Mouse (Mus musculus): ENCODE measurements around the gene Olfr1385. TPM values are rescaled to one million over a fixed set of nuclear protein-coding genes. Genes with fewer than 3 reads are reported as not detected.

Olfr1385 gene
- not detected for polyA plus RNA-seq (2014; fragmentation: Illumina TruSeq; extraction: RNeasy Lipid Tissue Mini Kit (QIAGEN cat#74804); ENCODE audit: insufficient read depth, low read depth, low replicate concordance)

DNA sequence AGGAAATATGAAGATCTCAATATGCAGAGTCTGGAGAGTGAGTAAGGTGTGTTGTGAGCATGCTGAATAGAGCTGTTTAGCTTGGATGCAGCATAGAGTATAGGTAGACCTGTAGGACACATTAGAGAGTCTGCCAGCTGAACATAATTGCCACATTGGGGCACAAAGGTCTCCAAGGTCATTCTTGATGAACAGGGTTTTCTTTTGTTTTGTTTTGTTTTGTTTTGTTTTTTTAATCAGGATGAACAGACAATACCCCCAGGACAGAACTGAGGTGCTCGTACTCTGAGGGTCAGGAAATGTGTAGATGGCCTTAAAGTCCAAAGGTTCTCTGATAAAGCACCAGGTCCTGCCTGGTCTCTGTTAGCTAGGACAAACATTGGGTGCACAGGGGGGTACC, at the start of gene Olfr1385:
Gene Olfr1385 (plus strand): TSS at position 301 of the 400 bp plus-strand sequence.

DNA sequence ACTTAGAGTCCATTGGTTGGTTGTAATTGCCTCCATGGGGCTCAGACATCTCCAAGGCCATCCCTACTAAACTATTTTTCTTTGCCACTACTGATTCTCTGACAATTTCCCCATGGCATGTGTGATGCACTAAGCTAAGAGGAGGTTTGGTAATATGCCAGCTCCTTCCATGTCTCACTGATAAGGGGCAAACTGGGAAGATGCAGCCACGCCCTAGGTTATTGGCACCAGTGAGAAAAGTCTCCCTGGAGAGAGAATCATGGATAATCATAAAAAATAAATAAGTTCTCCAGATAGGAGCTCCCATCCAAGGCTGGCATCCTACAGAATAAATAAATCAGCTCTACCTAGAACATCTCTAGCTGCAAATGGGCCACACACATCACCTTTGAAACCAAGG, 33.8 kb upstream of the Olfr1385 start, which contains the start of gene Olfr1387:
Gene Olfr1387 (plus strand): TSS at position 301 of the 400 bp plus-strand sequence.

GRCm38 (mm10) chr11:49464746-49465145, 24.1 kb upstream of the Olfr1385 start, which contains the start of gene Olfr1386:
Gene Olfr1386, plus strand, starts transcription at chr11:49465046.

DNA sequence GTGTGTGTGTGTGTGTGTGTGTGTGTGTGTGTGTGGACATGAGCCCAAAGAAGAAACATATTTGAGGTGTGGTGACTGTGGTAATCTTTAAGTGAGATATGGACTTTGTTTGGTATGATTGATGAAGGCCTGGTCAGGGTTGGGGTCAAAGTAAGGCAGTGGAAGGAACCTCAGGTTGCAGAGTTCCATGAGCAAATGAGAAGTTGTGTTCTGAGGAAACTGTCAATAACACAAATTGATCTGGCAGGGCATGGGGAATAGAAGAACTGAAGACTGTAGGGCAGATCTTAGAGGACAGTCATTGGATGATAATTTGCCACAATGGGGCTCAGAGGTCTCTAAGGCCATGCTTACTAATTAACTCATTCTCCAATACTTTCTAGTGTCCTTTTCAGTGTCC, 30.5 kb downstream of the Olfr1385 start, which contains the start of gene Olfr1383:
Gene Olfr1383 (plus strand): TSS at position 301 of the 400 bp plus-strand sequence.

GRCm38 (mm10) chr11:49527947-49528346, 39.1 kb downstream of the Olfr1385 start, which contains the start of gene Olfr1382:
Gene Olfr1382, plus strand, starts transcription at chr11:49528247.

GRCm38 (mm10) chr11:49543149-49543548, 54.3 kb downstream of the Olfr1385 start, which contains the start of gene Olfr1381:
Gene Olfr1381, plus strand, starts transcription at chr11:49543449.

Other genes starting within 250 kb of the Olfr1385 start
- 66.7 TPM for gene Mgat1, start 244.9 kb upstream of the Olfr1385 start, polyA plus RNA-seq (2014; fragmentation: Illumina TruSeq; extraction: RNeasy Lipid Tissue Mini Kit (QIAGEN cat#74804); ENCODE audit: insufficient read depth, low read depth, low replicate concordance)
- gene Olfr1393, start 210.8 kb upstream of the Olfr1385 start, polyA plus RNA-seq (2014; fragmentation: Illumina TruSeq; extraction: RNeasy Lipid Tissue Mini Kit (QIAGEN cat#74804); ENCODE audit: insufficient read depth, low read depth, low replicate concordance), result not detected
- gene Olfr1392, start 203.8 kb upstream of the Olfr1385 start, polyA plus RNA-seq (2014; fragmentation: Illumina TruSeq; extraction: RNeasy Lipid Tissue Mini Kit (QIAGEN cat#74804); ENCODE audit: insufficient read depth, low read depth, low replicate concordance), result not detected
- gene Olfr10, start 184.3 kb upstream of the Olfr1385 start, polyA plus RNA-seq (2014; fragmentation: Illumina TruSeq; extraction: RNeasy Lipid Tissue Mini Kit (QIAGEN cat#74804); ENCODE audit: insufficient read depth, low read depth, low replicate concordance), result not detected
- not detected for gene Olfr1391, start 166.3 kb upstream of the Olfr1385 start, polyA plus RNA-seq (2014; fragmentation: Illumina TruSeq; extraction: RNeasy Lipid Tissue Mini Kit (QIAGEN cat#74804); ENCODE audit: insufficient read depth, low read depth, low replicate concordance)
- gene Olfr1390, start 153.9 kb upstream of the Olfr1385 start, polyA plus RNA-seq (2014; fragmentation: Illumina TruSeq; extraction: RNeasy Lipid Tissue Mini Kit (QIAGEN cat#74804); ENCODE audit: insufficient read depth, low read depth, low replicate concordance), result not detected
- not detected for gene Olfr1389, start 66.0 kb upstream of the Olfr1385 start, polyA plus RNA-seq (2014; fragmentation: Illumina TruSeq; extraction: RNeasy Lipid Tissue Mini Kit (QIAGEN cat#74804); ENCODE audit: insufficient read depth, low read depth, low replicate concordance)
- gene Olfr1388, start 52.4 kb upstream of the Olfr1385 start, polyA plus RNA-seq (2014; fragmentation: Illumina TruSeq; extraction: RNeasy Lipid Tissue Mini Kit (QIAGEN cat#74804); ENCODE audit: insufficient read depth, low read depth, low replicate concordance), result not detected
- not detected for gene Olfr1387, start 33.7 kb upstream of the Olfr1385 start, polyA plus RNA-seq (2014; fragmentation: Illumina TruSeq; extraction: RNeasy Lipid Tissue Mini Kit (QIAGEN cat#74804); ENCODE audit: insufficient read depth, low read depth, low replicate concordance)
- not detected for gene Olfr1386, start 24.0 kb upstream of the Olfr1385 start, polyA plus RNA-seq (2014; fragmentation: Illumina TruSeq; extraction: RNeasy Lipid Tissue Mini Kit (QIAGEN cat#74804); ENCODE audit: insufficient read depth, low read depth, low replicate concordance)
- gene Olfr1384, start 17.7 kb downstream of the Olfr1385 start, polyA plus RNA-seq (2014; fragmentation: Illumina TruSeq; extraction: RNeasy Lipid Tissue Mini Kit (QIAGEN cat#74804); ENCODE audit: insufficient read depth, low read depth, low replicate concordance), result not detected
- gene Olfr1383, start 30.6 kb downstream of the Olfr1385 start, polyA plus RNA-seq (2014; fragmentation: Illumina TruSeq; extraction: RNeasy Lipid Tissue Mini Kit (QIAGEN cat#74804); ENCODE audit: insufficient read depth, low read depth, low replicate concordance), result not detected
- not detected for gene Olfr1382, start 39.2 kb downstream of the Olfr1385 start, polyA plus RNA-seq (2014; fragmentation: Illumina TruSeq; extraction: RNeasy Lipid Tissue Mini Kit (QIAGEN cat#74804); ENCODE audit: insufficient read depth, low read depth, low replicate concordance)
- not detected for gene Olfr1381, start 54.4 kb downstream of the Olfr1385 start, polyA plus RNA-seq (2014; fragmentation: Illumina TruSeq; extraction: RNeasy Lipid Tissue Mini Kit (QIAGEN cat#74804); ENCODE audit: insufficient read depth, low read depth, low replicate concordance)
- gene Olfr1380, start 67.8 kb downstream of the Olfr1385 start, polyA plus RNA-seq (2014; fragmentation: Illumina TruSeq; extraction: RNeasy Lipid Tissue Mini Kit (QIAGEN cat#74804); ENCODE audit: insufficient read depth, low read depth, low replicate concordance), result not detected
- gene Flt4, start 120.2 kb downstream of the Olfr1385 start, polyA plus RNA-seq (2014; fragmentation: Illumina TruSeq; extraction: RNeasy Lipid Tissue Mini Kit (QIAGEN cat#74804); ENCODE audit: insufficient read depth, low read depth, low replicate concordance), result 7.2 TPM
- 1,932 TPM for gene Scgb3a1, start 174.5 kb downstream of the Olfr1385 start, polyA plus RNA-seq (2014; fragmentation: Illumina TruSeq; extraction: RNeasy Lipid Tissue Mini Kit (QIAGEN cat#74804); ENCODE audit: insufficient read depth, low read depth, low replicate concordance)
- gene Cnot6, start 223.7 kb downstream of the Olfr1385 start, polyA plus RNA-seq (2014; fragmentation: Illumina TruSeq; extraction: RNeasy Lipid Tissue Mini Kit (QIAGEN cat#74804); ENCODE audit: insufficient read depth, low read depth, low replicate concordance), result 18.5 TPM

All from lung, adult 10 weeks (tissue).